Mouse (Mus musculus): ENCODE measurements at regions not wholly inside any gene's neighbourhood (a gene's known extent, or its start where the extent isn't known, plus 50 kb on each side); places are given as distances from the start of the nearest gene placed in this dataset.

GRCm38 (mm10) chr17:72993134-72993533 is 75.0 kb downstream of the Lbh start:
- DNase-seq (ENCODE audit: low spot score in 2 of 2) = no peak

- no peak for DNase-seq (ENCODE audit: low spot score in 2 of 2)
These were observed 75.5 kb downstream of the Lbh start for GRCm38 (mm10) chr17:72993626-72994025.

- no peak for DNase-seq (ENCODE audit: low spot score in 2 of 2)
These were observed 78.4 kb downstream of the Lbh start for GRCm38 (mm10) chr17:72996539-72996938.

- DNase-seq (ENCODE audit: low spot score in 2 of 2) = no peak
These were observed 79.3 kb downstream of the Lbh start for GRCm38 (mm10) chr17:72997301-72997921.

- no peak for DNase-seq (ENCODE audit: low spot score in 2 of 2)
These were observed 87.0 kb downstream of the Lbh start for GRCm38 (mm10) chr17:73005100-73005499.

- peak; percentile 19 to 43 for DNase-seq (ENCODE audit: low spot score in 2 of 2)
These were observed 90.8 kb downstream of the Lbh start for GRCm38 (mm10) chr17:73008901-73009300.

GRCm38 (mm10) chr17:73009962-73010361 is 91.9 kb downstream of the Lbh start:
- DNase-seq (ENCODE audit: low spot score in 2 of 2) = no peak

GRCm38 (mm10) chr17:73012356-73012755 is 94.3 kb downstream of the Lbh start:
- DNase-seq (ENCODE audit: low spot score in 2 of 2) = no peak

- DNase-seq (ENCODE audit: low spot score in 2 of 2) = no peak
These were observed 94.8 kb upstream of the Lclat1 start for GRCm38 (mm10) chr17:73012954-73013353.

GRCm38 (mm10) chr17:73014090-73014853 is 93.5 kb upstream of the Lclat1 start:
- DNase-seq (ENCODE audit: low spot score in 2 of 2) = no peak

- no peak for DNase-seq (ENCODE audit: low spot score in 2 of 2)
These were observed 90.6 kb upstream of the Lclat1 start for GRCm38 (mm10) chr17:73017173-73017572.

- DNase-seq (ENCODE audit: low spot score in 2 of 2) = no peak
These were observed 85.1 kb upstream of the Lclat1 start for GRCm38 (mm10) chr17:73022630-73023051.

- no peak for DNase-seq (ENCODE audit: low spot score in 2 of 2)
These were observed 84.2 kb upstream of the Lclat1 start for GRCm38 (mm10) chr17:73023362-73024107.

GRCm38 (mm10) chr17:73027122-73027521 is 80.7 kb upstream of the Lclat1 start:
- no peak for DNase-seq (ENCODE audit: low spot score in 2 of 2)

- DNase-seq (ENCODE audit: low spot score in 2 of 2) = no peak
These were observed 76.0 kb upstream of the Lclat1 start for GRCm38 (mm10) chr17:73031796-73032195.

- DNase-seq (ENCODE audit: low spot score in 2 of 2) = no peak
These were observed 75.5 kb upstream of the Lclat1 start for GRCm38 (mm10) chr17:73032326-73032725.

GRCm38 (mm10) chr17:73034420-73034819 is 73.4 kb upstream of the Lclat1 start:
- no peak for DNase-seq (ENCODE audit: low spot score in 2 of 2)

- DNase-seq (ENCODE audit: low spot score in 2 of 2) = no peak
These were observed 72.8 kb upstream of the Lclat1 start for GRCm38 (mm10) chr17:73034981-73035481.

- DNase-seq (ENCODE audit: low spot score in 2 of 2) = no peak
These were observed 70.9 kb upstream of the Lclat1 start for GRCm38 (mm10) chr17:73036845-73037244.

GRCm38 (mm10) chr17:73038586-73038985 is 69.2 kb upstream of the Lclat1 start:
- DNase-seq (ENCODE audit: low spot score in 2 of 2) = no peak

- DNase-seq (ENCODE audit: low spot score in 2 of 2) = peak; percentile 39 to 53
These were observed 62.7 kb upstream of the Lclat1 start for GRCm38 (mm10) chr17:73044918-73045580.

GRCm38 (mm10) chr17:73046985-73047384 is 60.8 kb upstream of the Lclat1 start:
- DNase-seq (ENCODE audit: low spot score in 2 of 2) = no peak

Measured in right cerebral cortex, adult 2 months (tissue).